Mouse (Mus musculus): ENCODE measurements at regions not wholly inside any gene's neighbourhood (a gene's known extent, or its start where the extent isn't known, plus 50 kb on each side); places are given as distances from the start of the nearest gene placed in this dataset.

DNA sequence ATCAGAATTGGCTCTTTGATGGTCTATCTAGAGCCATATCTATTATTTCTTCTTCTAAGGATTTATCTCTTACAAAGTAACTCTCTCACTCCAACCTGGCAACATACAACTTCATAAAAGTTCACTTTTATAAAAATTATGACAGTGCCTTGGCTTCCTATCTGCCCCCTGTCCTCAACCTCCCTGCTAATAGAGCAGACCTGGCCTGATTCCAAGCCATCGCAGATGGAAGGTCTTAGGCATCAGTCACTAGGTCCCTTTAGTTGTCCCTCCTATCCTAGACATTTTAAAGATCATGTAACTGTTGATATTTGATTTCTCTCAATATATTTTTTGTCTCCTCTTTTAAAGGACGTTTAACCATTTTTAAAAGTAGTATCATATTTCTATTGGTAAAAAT lies 1974.3 kb upstream of the Slc39a10 start:
- no peak for DNase-seq (ENCODE audit: extremely low spot score, low read depth, low spot score)

DNA sequence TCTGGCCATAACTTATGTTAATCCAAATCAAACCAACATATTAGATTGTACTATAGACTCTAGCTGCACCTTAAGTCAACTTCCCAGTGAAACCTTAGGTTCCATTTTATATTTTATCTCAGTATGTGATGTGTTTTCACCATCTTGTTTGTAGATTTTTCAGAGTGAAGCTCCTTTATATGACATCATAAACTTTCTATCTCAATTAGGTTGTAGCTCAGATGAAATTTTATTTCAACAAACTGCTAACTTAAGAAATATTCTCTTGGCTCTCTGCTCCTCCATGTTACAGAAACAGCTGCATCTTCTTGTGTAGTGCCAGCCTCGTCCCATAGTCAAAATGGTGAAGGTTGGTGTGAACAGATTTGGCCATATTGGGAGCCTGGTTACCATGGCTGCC lies 1988.7 kb upstream of the Slc39a10 start:
- DNase-seq (ENCODE audit: extremely low spot score, low read depth, low spot score), result peak; percentile 81

DNA sequence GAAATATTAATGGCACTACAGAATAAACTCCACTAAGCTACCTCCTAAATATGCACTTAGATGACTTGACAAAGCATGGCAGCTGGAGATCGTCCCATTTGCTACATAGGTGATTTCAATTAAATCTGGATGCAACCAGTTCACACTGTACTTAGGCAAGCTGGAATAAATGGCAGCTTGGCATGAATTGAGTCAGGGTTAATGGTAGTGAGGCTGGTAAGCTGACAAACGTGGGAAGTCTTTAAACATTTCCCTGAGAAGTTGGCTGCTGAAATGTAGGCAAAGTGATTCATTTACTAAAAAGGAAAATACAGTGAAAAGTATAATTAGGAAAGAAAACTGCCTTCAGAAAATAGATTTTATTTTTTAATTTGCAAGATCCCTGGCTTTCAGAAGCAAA lies 2000.9 kb upstream of the Slc39a10 start:
- DNase-seq (ENCODE audit: extremely low spot score, low read depth, low spot score), result no peak

DNA sequence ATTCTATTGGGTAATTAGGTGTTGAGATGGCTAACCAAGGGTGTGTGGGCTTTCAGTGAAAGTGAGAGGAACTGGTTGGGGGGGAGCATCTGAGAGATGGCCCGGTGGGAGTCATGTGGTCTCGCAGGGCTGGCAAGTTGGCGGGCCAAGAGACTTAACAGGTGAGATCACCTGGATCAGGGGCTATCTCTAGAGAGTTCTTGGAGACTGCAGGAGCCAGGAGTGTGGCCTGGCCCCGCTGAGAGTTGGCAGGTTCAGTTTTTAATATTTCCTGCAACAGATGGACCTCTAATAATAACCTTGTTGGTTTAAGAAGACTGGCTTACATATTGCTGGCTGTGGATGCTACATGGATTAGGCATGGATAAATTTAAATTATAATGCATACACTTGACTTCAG lies 1984.0 kb upstream of the Tmeff2 start:
- no peak for DNase-seq (ENCODE audit: extremely low spot score, low read depth, low spot score)

DNA sequence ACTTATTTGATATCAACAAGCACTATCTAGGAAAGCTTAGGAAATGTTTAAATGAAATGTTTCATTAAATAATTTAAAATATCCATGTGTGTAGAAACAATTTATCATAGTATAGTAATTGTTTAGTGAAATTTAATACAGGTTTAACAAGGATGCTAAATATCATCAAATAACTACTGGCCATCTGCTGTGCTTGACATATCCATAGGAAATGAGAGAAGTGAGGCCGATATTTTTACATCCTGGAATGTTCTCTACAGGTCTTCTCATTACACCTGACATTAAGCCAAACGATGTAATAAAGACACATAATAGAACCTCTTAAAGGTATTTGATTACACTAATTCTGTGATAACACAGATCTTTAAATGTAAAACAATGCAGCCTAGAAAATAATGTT lies 1957.3 kb upstream of the Tmeff2 start:
- DNase-seq (ENCODE audit: extremely low spot score, low read depth, low spot score), result no peak

DNA sequence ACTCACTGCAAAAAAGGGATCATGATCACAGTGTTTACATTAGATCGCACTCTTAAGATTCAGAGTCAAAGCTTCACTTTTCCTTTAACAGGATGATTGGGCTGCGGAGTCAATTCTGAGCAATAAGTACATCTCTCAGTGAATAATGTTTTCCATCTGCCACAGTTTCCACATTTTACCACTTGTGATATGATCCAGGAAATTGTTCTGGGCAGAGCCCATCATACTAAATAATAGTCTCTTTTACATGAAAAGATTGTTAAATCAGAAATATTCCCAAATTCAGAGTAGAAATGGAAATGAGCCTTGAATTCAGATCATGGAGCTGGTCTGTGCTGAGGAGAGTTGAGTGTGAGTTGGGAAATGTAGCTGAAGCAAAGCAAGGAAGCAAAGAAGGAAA lies 1956.6 kb upstream of the Tmeff2 start:
- DNase-seq (ENCODE audit: extremely low spot score, low read depth, low spot score), result no peak
